ENCODE assay signal across 5 mouse cellular contexts in the genomic region with DNA sequence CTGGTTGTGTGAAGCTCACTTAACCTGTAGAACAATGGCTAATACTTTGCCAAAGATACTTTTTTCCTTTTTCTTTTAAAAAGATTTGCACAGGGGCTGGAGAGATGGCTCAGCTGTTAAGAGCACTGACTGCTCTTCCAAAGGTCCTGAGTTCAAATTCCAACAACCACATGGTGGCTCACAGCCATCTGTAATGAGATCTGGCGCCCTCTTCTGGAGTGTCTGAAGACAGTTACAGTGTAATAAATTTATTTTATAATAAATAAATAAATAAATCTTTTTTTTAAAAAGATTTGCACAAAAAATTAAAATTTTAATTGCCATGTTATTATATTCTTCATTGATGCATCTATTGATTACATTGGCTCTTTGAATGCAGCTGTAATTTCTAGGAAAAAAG.
DNase-seq lines count a peak whose midpoint lies in the region; ATAC-seq and TF ChIP-seq lines count a peak whose summit lies in the region.
"Not testable (repeated sequence)": the region's sequence is repeated elsewhere in the genome, so short reads cannot be mapped to it uniquely, and the experiment has no call there.

No protein-coding gene starts in this region.

- not testable (repeated sequence) for H3K27me3 ChIP-seq in heart, postnatal 0 days (ENCODE audit: control insufficient read depth, insufficient read depth, low read length); kidney, postnatal 0 days (ENCODE audit: insufficient read depth, low read length); liver, embryonic 14.5 days (ENCODE audit: control insufficient read depth, insufficient read depth, low read length); lung, postnatal 0 days (replicated peaks; ENCODE audit: insufficient read depth, low read length)

- not testable (repeated sequence) for H3K9me3 ChIP-seq in heart, postnatal 0 days (replicated peaks; ENCODE audit: control insufficient read depth, low read length); kidney, postnatal 0 days (replicated peaks; ENCODE audit: low read length); liver, embryonic 14.5 days (ENCODE audit: control insufficient read depth, low read length); lung, postnatal 0 days (ENCODE audit: low read length)

- not testable (repeated sequence) for H3K27ac ChIP-seq in gastrocnemius, adult 2 months; heart, postnatal 0 days (ENCODE audit: low read depth); kidney, postnatal 0 days; liver, embryonic 14.5 days; lung, postnatal 0 days (ENCODE audit: low read length)

- ATAC-seq in heart, postnatal 0 days (ENCODE audit: insufficient read depth, low read depth); kidney, postnatal 0 days (replicated peaks; ENCODE audit: low FRiP score, low read depth); liver, embryonic 14.5 days (ENCODE audit: insufficient read depth); lung, postnatal 0 days: not testable (repeated sequence)

- not testable (repeated sequence) for H3K4me2 ChIP-seq in heart, postnatal 0 days (ENCODE audit: low read depth, low read length); kidney, postnatal 0 days (ENCODE audit: low read length); liver, embryonic 14.5 days (ENCODE audit: low read depth); lung, postnatal 0 days (replicated peaks; ENCODE audit: low read depth, low read length)

- H3K9ac ChIP-seq in heart, postnatal 0 days (replicated peaks; ENCODE audit: low read depth, low read length); kidney, postnatal 0 days (ENCODE audit: low read depth, low read length); liver, embryonic 14.5 days (replicated peaks); lung, postnatal 0 days (replicated peaks; ENCODE audit: low read depth): not testable (repeated sequence)

- not testable (repeated sequence) for TF ChIP-seq EP300 in heart, postnatal 0 days (IDR thresholded peaks at IDR 0.05; ENCODE audit: low read depth); liver, embryonic 14.5 days (IDR thresholded peaks at IDR 0.05; ENCODE audit: low read depth); lung, postnatal 0 days (IDR thresholded peaks at IDR 0.05)

- intact Hi-C loops in gastrocnemius, adult 2 months (cut with DNase I), result not testable (repeated sequence)

- not testable (repeated sequence) for H3K4me1 ChIP-seq in heart, postnatal 0 days (ENCODE audit: control insufficient read depth, insufficient read depth); kidney, postnatal 0 days (replicated peaks; ENCODE audit: insufficient read depth, low read length); liver, embryonic 14.5 days (replicated peaks; ENCODE audit: control insufficient read depth in 2 of 2, insufficient read depth in 2 of 2, low read length in 1 of 2); lung, postnatal 0 days (ENCODE audit: insufficient read depth, low read depth, low read length)

- H3K36me3 ChIP-seq in heart, postnatal 0 days (replicated peaks; ENCODE audit: control insufficient read depth, insufficient read depth, low read length); kidney, postnatal 0 days (ENCODE audit: insufficient read depth, low read length); liver, embryonic 14.5 days (replicated peaks; ENCODE audit: control insufficient read depth, insufficient read depth, low read depth); lung, postnatal 0 days (ENCODE audit: insufficient read depth, low read length): not testable (repeated sequence)

- TF ChIP-seq CTCF in gastrocnemius, adult 2 months (IDR thresholded peaks at IDR 0.05), result peak; percentile 50
- TF ChIP-seq CTCF in heart, postnatal 0 days (IDR thresholded peaks at IDR 0.05; ENCODE audit: low read depth), result peak; percentile 16; the same call in 1 of the 2 replicates
- peak; percentile 43 for TF ChIP-seq CTCF in kidney, postnatal 0 days (IDR thresholded peaks at IDR 0.05; ENCODE audit: low read depth)
- TF ChIP-seq CTCF in liver, embryonic 14.5 days (IDR thresholded peaks at IDR 0.05; ENCODE audit: low read depth), result 0 out of 2 replicates have a peak, but pooled peaks have one; percentile 4
- TF ChIP-seq CTCF in lung, postnatal 0 days (IDR thresholded peaks at IDR 0.05), result peak; percentile 39

- not testable (repeated sequence) for H3K4me3 ChIP-seq in gastrocnemius, adult 2 months; heart, postnatal 0 days (ENCODE audit: low read depth, low read length); kidney, postnatal 0 days (replicated peaks; ENCODE audit: low read depth, low read length); liver, embryonic 14.5 days (ENCODE audit: insufficient read depth in 1 of 2, low read depth in 2 of 2, low read length in 2 of 2); lung, postnatal 0 days (ENCODE audit: low read depth, low read length)

- not testable (repeated sequence) for DNase-seq in gastrocnemius, adult 2 months; heart, postnatal 0 days (ENCODE audit: low spot score); kidney, postnatal 0 days (ENCODE audit: low spot score); liver, embryonic 14.5 days (ENCODE audit: low read depth in 3 of 3, low spot score in 3 of 3); lung, postnatal 0 days (ENCODE audit: low spot score)

- WGBS in heart, postnatal 0 days, result 71% methylated on average over 1 of the region's 1 CpGs
- 73% methylated on average over 1 of the region's 1 CpGs for WGBS in kidney, postnatal 0 days
- WGBS in liver, embryonic 14.5 days (ENCODE audit: insufficient replicate concordance), result 37% methylated on average over 1 of the region's 1 CpGs
- 73% methylated on average over 1 of the region's 1 CpGs for WGBS in lung, postnatal 0 days
